9 mouse cellular contexts compared by ENCODE assay signal in the genomic region with DNA sequence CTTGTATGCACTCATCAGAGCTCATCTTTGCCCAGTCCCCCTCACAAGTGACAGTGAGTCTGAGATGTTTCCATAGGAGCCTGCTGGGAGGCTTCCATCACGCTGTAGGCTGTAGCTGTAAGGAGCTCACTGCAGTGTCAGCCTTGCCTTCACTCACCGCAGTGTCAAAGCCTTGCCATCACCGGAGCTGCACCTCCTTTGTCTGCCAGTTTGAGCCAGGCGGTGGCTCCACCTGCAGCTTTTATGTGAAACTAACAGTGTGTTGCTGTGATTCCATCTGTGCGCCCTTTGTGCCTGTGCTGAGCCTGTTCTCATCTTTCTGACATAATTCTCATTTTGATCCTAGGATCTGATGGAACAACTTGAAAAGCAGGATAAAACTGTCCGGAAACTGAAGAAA. TPM values are rescaled to one million over a fixed set of nuclear protein-coding genes. Genes with fewer than 3 reads are reported as not detected.
DNase-seq lines count a peak whose midpoint lies in the region; ATAC-seq and TF ChIP-seq lines count a peak whose summit lies in the region.
"Had no signal": no experiment of that assay in that cellular context is flagged by ENCODE, and none has a peak within 500 bp of the region (broad histone marks: within the 10 kb centered on the region; RNA-seq: fewer than 3 reads in every experiment).

No protein-coding gene starts in this region.

- H3K27ac ChIP-seq in forebrain, postnatal 0 days (ENCODE audit: low read depth, low read length), result 0 out of 2 replicates have a peak overlapping the region, but pooled peaks have one; percentile 22
- H3K27ac ChIP-seq: limb, embryonic 15.5 days had no signal

- peaks cover 42% of the 10 kb centered on the region for H3K36me3 ChIP-seq in forebrain, postnatal 0 days (ENCODE audit: insufficient read depth)

- no peak overlapping the region for H3K4me2 ChIP-seq in forebrain, postnatal 0 days (ENCODE audit: low read depth)
- H3K4me2 ChIP-seq: limb, embryonic 15.5 days had no signal

- no peak overlapping the region for H3K4me3 ChIP-seq in forebrain, postnatal 0 days (ENCODE audit: low read depth, low read length)
- H3K4me3 ChIP-seq: limb, embryonic 15.5 days had no signal

- H3K9me3 ChIP-seq in forebrain, postnatal 0 days (ENCODE audit: low read length), result no peaks in the 10 kb centered on the region
- H3K9me3 ChIP-seq: limb, embryonic 15.5 days had no signal

- H3K4me1 ChIP-seq in forebrain, postnatal 0 days (ENCODE audit: insufficient read depth), result no peaks in the 10 kb centered on the region
- H3K4me1 ChIP-seq: limb, embryonic 15.5 days had no signal

- peak; percentile 58 for TF ChIP-seq CTCF in forebrain, postnatal 0 days (IDR thresholded peaks at IDR 0.05; ENCODE audit: low read depth)

- no peak overlapping the region for H3K9ac ChIP-seq in forebrain, postnatal 0 days
- H3K9ac ChIP-seq: limb, embryonic 15.5 days had no signal

- peak; percentile 25 for DNase-seq in embryo, embryonic 10 days (ENCODE audit: low spot score)
- DNase-seq in embryo, embryonic 9.5 days (ENCODE audit: extremely low spot score), result no peak
- peak; percentile 12 for DNase-seq in ovary, postnatal 14 days (ENCODE audit: low spot score)
- DNase-seq in ovary, adult 18-20 months (ENCODE audit: low spot score), result no peak
- DNase-seq in cerebellum, adult 11-12 months, result peak; percentile 87
- peak; percentile 57 for DNase-seq in forebrain, postnatal 0 days
- DNase-seq in thymus, postnatal 0 days (ENCODE audit: low spot score), result no peak

- ATAC-seq in forebrain, postnatal 0 days, result peak; percentile 88
- ATAC-seq in megakaryocyte progenitor cell, adult 5-6 weeks (replicated peaks; ENCODE audit: poor library complexity), result 0 out of 2 replicates have a peak, but pooled peaks have one; percentile 4

- WGBS in forebrain, postnatal 0 days, result 30% methylated on average over 6 of the region's 6 CpGs

- no peaks in the 10 kb centered on the region for H3K27me3 ChIP-seq in forebrain, postnatal 0 days (ENCODE audit: insufficient read depth, low read length)
- H3K27me3 ChIP-seq: limb, embryonic 15.5 days had no signal

RNA-seq across cellular contexts. Expression of a gene that starts 34.5 kb away (rescaled TPM):
- 0.10 and 0.31 TPM in 2 replicates for total RNA-seq in forebrain, postnatal 0 days (2014; rRNA removed)
- polyA plus RNA-seq in forebrain, postnatal 0 days (2015; fragmentation: Nextera tagmentation; extraction: Ambion mirVana), result 0.16 and 0.20 TPM in 2 replicates
- 0.10 and 0.27 TPM in 2 replicates for total RNA-seq in megakaryocyte progenitor cell, adult 5-6 weeks (2015)
- 0.04 and 0.34 TPM in 2 replicates for total RNA-seq in megakaryocyte progenitor cell, adult 5-6 weeks (2017)
- 0.44 and 0.98 TPM in 2 replicates for polyA plus RNA-seq in thymus, postnatal 0 days (2015; fragmentation: Nextera tagmentation; extraction: Ambion mirVana)

Comparison
In these comparisons a context has a peak if more than half of its experiments do, and no peak if none do; other contexts are left out.
1. DNase-seq: peak in embryo, embryonic 10 days (single experiment), ovary, postnatal 14 days (single experiment), cerebellum, adult 11-12 months (single experiment) and forebrain, postnatal 0 days (single experiment); none in embryo, embryonic 9.5 days (single experiment), ovary, adult 18-20 months (single experiment) and thymus, postnatal 0 days (single experiment).